Mouse (Mus musculus): ENCODE data around the gene Ccdc90b.

DNA sequence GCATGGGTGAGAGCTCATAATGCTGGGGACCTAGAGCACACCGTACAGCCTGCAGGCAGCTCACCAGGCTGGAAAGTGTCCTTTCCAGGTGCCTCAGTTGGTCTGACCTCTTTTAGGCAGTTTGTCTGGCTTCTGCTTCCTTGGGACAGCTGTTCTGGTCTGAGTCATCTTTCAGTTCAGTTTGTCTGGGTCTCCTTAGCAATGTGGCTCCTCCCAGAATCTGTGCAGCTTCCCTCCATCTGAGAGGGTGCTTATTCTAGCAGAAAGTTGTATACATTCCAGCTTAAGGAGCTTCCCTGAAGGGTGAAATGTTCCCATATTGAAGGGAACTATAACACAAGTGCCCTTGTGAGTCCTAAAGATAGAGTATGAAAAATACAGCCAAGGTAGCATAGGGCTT is 5.8 kb downstream of the Ccdc90b start:
- TF ChIP-seq CTCF (IDR thresholded peaks at IDR 0.05; ENCODE audit: borderline replicate concordance, extremely low read depth, insufficient read depth, insufficient read length), result no peak
- TF ChIP-seq POLR2A (IDR thresholded peaks at IDR 0.05; ENCODE audit: borderline replicate concordance, extremely low read depth, insufficient read depth, insufficient read length, poor library complexity, severe bottlenecking), result no peak

All from brain, embryonic 14.5 days (tissue).